Mouse (Mus musculus): ENCODE data around the gene Tnfsf14. TPM values are rescaled to one million over a fixed set of nuclear protein-coding genes. Genes with fewer than 3 reads are reported as not detected.

The Tnfsf14 gene
- polyA plus RNA-seq, 1 experiment = not detected

GRCm38 (mm10) chr17:57211501-57211900 is 17.5 kb upstream of the Tnfsf14 start:
- Histone ChIP-seq H3K4me3 (ENCODE audit: insufficient read depth, low read depth, low read length) (no peak overlapping the region), H3K27ac (ENCODE audit: insufficient read depth, low read depth, low read length) (no peak overlapping the region), H3K4me1 (ENCODE audit: control insufficient read depth, insufficient read depth, low read length) (no peaks in the 10 kb centered on the region)
- 63% methylated on average over 9 of the region's 9 CpGs for WGBS
- no peak for TF ChIP-seq CTCF (IDR thresholded peaks at IDR 0.05; ENCODE audit: insufficient read depth, low read depth, low read length)

- no peak overlapping the region for H3K27ac ChIP-seq (ENCODE audit: insufficient read depth, low read depth, low read length)
- no peak overlapping the region for H3K4me3 ChIP-seq (ENCODE audit: insufficient read depth, low read depth, low read length)
- H3K4me1 ChIP-seq (ENCODE audit: control insufficient read depth, insufficient read depth, low read length) = no peaks in the 10 kb centered on the region
- TF ChIP-seq CTCF (IDR thresholded peaks at IDR 0.05; ENCODE audit: insufficient read depth, low read depth, low read length) (no peak), POLR2A (IDR thresholded peaks at IDR 0.05; ENCODE audit: insufficient read depth, low read depth, low read length) (no peak)
- 80% methylated on average over 4 of the region's 4 CpGs for WGBS
These were observed 15.4 kb upstream of the Tnfsf14 start for GRCm38 (mm10) chr17:57209330-57209729.

- Histone ChIP-seq H3K4me3 (ENCODE audit: insufficient read depth, low read depth, low read length) (no peak overlapping the region), H3K27ac (ENCODE audit: insufficient read depth, low read depth, low read length) (no peak overlapping the region), H3K4me1 (ENCODE audit: control insufficient read depth, insufficient read depth, low read length) (no peaks in the 10 kb centered on the region)
- 74% methylated on average over 3 of the region's 3 CpGs for WGBS
- TF ChIP-seq CTCF (IDR thresholded peaks at IDR 0.05; ENCODE audit: insufficient read depth, low read depth, low read length) = no peak
- TF ChIP-seq POLR2A (IDR thresholded peaks at IDR 0.05; ENCODE audit: insufficient read depth, low read depth, low read length) = no peak
These were observed 14.0 kb upstream of the Tnfsf14 start for GRCm38 (mm10) chr17:57207938-57208337.

GRCm38 (mm10) chr17:57201841-57202724 is 8.1 kb upstream of the Tnfsf14 start:
- TF ChIP-seq POLR2A (IDR thresholded peaks at IDR 0.05; ENCODE audit: insufficient read depth, low read depth, low read length) (no peak), CTCF (IDR thresholded peaks at IDR 0.05; ENCODE audit: insufficient read depth, low read depth, low read length) (no peak)
- Histone ChIP-seq H3K4me1 (ENCODE audit: control insufficient read depth, insufficient read depth, low read length) (no peaks in the 10 kb centered on the region), H3K4me3 (ENCODE audit: insufficient read depth, low read depth, low read length) (no peak overlapping the region), H3K27ac (ENCODE audit: insufficient read depth, low read depth, low read length) (no peak overlapping the region)
- WGBS = 85% methylated on average over 9 of the region's 10 CpGs

- H3K27ac ChIP-seq (ENCODE audit: insufficient read depth, low read depth, low read length) = no peak overlapping the region
- no peaks in the 10 kb centered on the region for H3K4me1 ChIP-seq (ENCODE audit: control insufficient read depth, insufficient read depth, low read length)
- no peak overlapping the region for H3K4me3 ChIP-seq (ENCODE audit: insufficient read depth, low read depth, low read length)
- 78% methylated on average over 3 of the region's 3 CpGs for WGBS
- TF ChIP-seq POLR2A (IDR thresholded peaks at IDR 0.05; ENCODE audit: insufficient read depth, low read depth, low read length) = no peak
- no peak for TF ChIP-seq CTCF (IDR thresholded peaks at IDR 0.05; ENCODE audit: insufficient read depth, low read depth, low read length)
These were observed 4.3 kb upstream of the Tnfsf14 start for GRCm38 (mm10) chr17:57198252-57198651.

GRCm38 (mm10) chr17:57195326-57196010 is 1.5 kb upstream of the Tnfsf14 start:
- H3K4me3 ChIP-seq (ENCODE audit: insufficient read depth, low read depth, low read length) = no peak overlapping the region
- 87% methylated on average over 8 of the region's 8 CpGs for WGBS
- H3K27ac ChIP-seq (ENCODE audit: insufficient read depth, low read depth, low read length) = no peak overlapping the region
- H3K4me1 ChIP-seq (ENCODE audit: control insufficient read depth, insufficient read depth, low read length) = no peaks in the 10 kb centered on the region; the same call in 1 of the 2 replicates
- no peak for TF ChIP-seq CTCF (IDR thresholded peaks at IDR 0.05; ENCODE audit: insufficient read depth, low read depth, low read length)
- TF ChIP-seq POLR2A (IDR thresholded peaks at IDR 0.05; ENCODE audit: insufficient read depth, low read depth, low read length) = no peak

GRCm38 (mm10) chr17:57194771-57195170 is 794 bp upstream of the Tnfsf14 start:
- H3K27ac ChIP-seq (ENCODE audit: insufficient read depth, low read depth, low read length) = no peak overlapping the region
- WGBS = 86% methylated on average over 3 of the region's 3 CpGs
- H3K4me3 ChIP-seq (ENCODE audit: insufficient read depth, low read depth, low read length) = no peak overlapping the region
- H3K4me1 ChIP-seq (ENCODE audit: control insufficient read depth, insufficient read depth, low read length) = no peaks in the 10 kb centered on the region; the same call in 1 of the 2 replicates
- TF ChIP-seq CTCF (IDR thresholded peaks at IDR 0.05; ENCODE audit: insufficient read depth, low read depth, low read length) (no peak), POLR2A (IDR thresholded peaks at IDR 0.05; ENCODE audit: insufficient read depth, low read depth, low read length) (no peak)

- Histone ChIP-seq H3K4me3 (ENCODE audit: insufficient read depth, low read depth, low read length) (no peak overlapping the region), H3K4me1 (ENCODE audit: control insufficient read depth, insufficient read depth, low read length) (no peaks in the 10 kb centered on the region; the same call in 1 of the 2 replicates), H3K27ac (ENCODE audit: insufficient read depth, low read depth, low read length) (no peak overlapping the region)
- WGBS = 80% methylated on average over 12 of the region's 12 CpGs
- TF ChIP-seq CTCF (IDR thresholded peaks at IDR 0.05; ENCODE audit: insufficient read depth, low read depth, low read length) = no peak
- no peak for TF ChIP-seq POLR2A (IDR thresholded peaks at IDR 0.05; ENCODE audit: insufficient read depth, low read depth, low read length)
These were observed 5.3 kb downstream of the Tnfsf14 start for GRCm38 (mm10) chr17:57188510-57189192.

GRCm38 (mm10) chr17:57185641-57186040 is 8.3 kb downstream of the Tnfsf14 start:
- Histone ChIP-seq H3K4me1 (ENCODE audit: control insufficient read depth, insufficient read depth, low read length) (no peaks in the 10 kb centered on the region), H3K4me3 (ENCODE audit: insufficient read depth, low read depth, low read length) (no peak overlapping the region), H3K27ac (ENCODE audit: insufficient read depth, low read depth, low read length) (no peak overlapping the region)
- 63% methylated on average over 2 of the region's 2 CpGs for WGBS
- TF ChIP-seq POLR2A (IDR thresholded peaks at IDR 0.05; ENCODE audit: insufficient read depth, low read depth, low read length) = no peak
- no peak for TF ChIP-seq CTCF (IDR thresholded peaks at IDR 0.05; ENCODE audit: insufficient read depth, low read depth, low read length)

Data from olfactory bulb, adult 2 months (tissue).